Mouse (Mus musculus): ENCODE data around the gene Gsk3b.
"Not testable (repeated sequence)": the region's sequence is repeated elsewhere in the genome, so short reads cannot be mapped to it uniquely, and the experiment has no call there.

Gsk3b gene

GRCm38 (mm10) chr16:38100569-38100968 lies 11.8 kb downstream of the Gsk3b start:
- no peak for DNase-seq (ENCODE audit: low spot score)

GRCm38 (mm10) chr16:38105453-38105852 lies 16.7 kb downstream of the Gsk3b start:
- DNase-seq (ENCODE audit: low spot score), result no peak

GRCm38 (mm10) chr16:38106542-38106941 lies 17.7 kb downstream of the Gsk3b start:
- no peak for DNase-seq (ENCODE audit: low spot score)

- DNase-seq (ENCODE audit: low spot score), result no peak
Observed at GRCm38 (mm10) chr16:38110001-38110400, 21.2 kb downstream of the Gsk3b start.

- DNase-seq (ENCODE audit: low spot score), result no peak
Observed at GRCm38 (mm10) chr16:38110575-38110974, 21.8 kb downstream of the Gsk3b start.

- DNase-seq (ENCODE audit: low spot score), result no peak
Observed at GRCm38 (mm10) chr16:38114074-38114473, 25.3 kb downstream of the Gsk3b start.

- not testable (repeated sequence) for DNase-seq (ENCODE audit: low spot score)
Observed at GRCm38 (mm10) chr16:38117909-38118308, 29.1 kb downstream of the Gsk3b start.

- no peak for DNase-seq (ENCODE audit: low spot score)
Observed at GRCm38 (mm10) chr16:38118723-38119122, 29.9 kb downstream of the Gsk3b start.

- DNase-seq (ENCODE audit: low spot score), result no peak
Observed at GRCm38 (mm10) chr16:38119286-38119685, 30.5 kb downstream of the Gsk3b start.

GRCm38 (mm10) chr16:38129171-38129570 lies 40.4 kb downstream of the Gsk3b start:
- DNase-seq (ENCODE audit: low spot score), result no peak

GRCm38 (mm10) chr16:38131041-38131440 lies 42.2 kb downstream of the Gsk3b start:
- no peak for DNase-seq (ENCODE audit: low spot score)

- peak; percentile 18 for DNase-seq (ENCODE audit: low spot score)
Observed at GRCm38 (mm10) chr16:38131756-38132155, 43.0 kb downstream of the Gsk3b start.

- no peak for DNase-seq (ENCODE audit: low spot score)
Observed at GRCm38 (mm10) chr16:38132210-38132609, 43.4 kb downstream of the Gsk3b start.

GRCm38 (mm10) chr16:38137296-38137695 lies 48.5 kb downstream of the Gsk3b start:
- peak; percentile 50 for DNase-seq (ENCODE audit: low spot score)

GRCm38 (mm10) chr16:38144898-38145297 lies 56.1 kb downstream of the Gsk3b start:
- no peak for DNase-seq (ENCODE audit: low spot score)

- no peak for DNase-seq (ENCODE audit: low spot score)
Observed at GRCm38 (mm10) chr16:38150555-38150954, 61.8 kb downstream of the Gsk3b start.

GRCm38 (mm10) chr16:38157854-38158622 lies 69.2 kb downstream of the Gsk3b start:
- DNase-seq (ENCODE audit: low spot score), result no peak

GRCm38 (mm10) chr16:38162019-38162418 lies 73.2 kb downstream of the Gsk3b start:
- DNase-seq (ENCODE audit: low spot score), result no peak

- no peak for DNase-seq (ENCODE audit: low spot score)
Observed at GRCm38 (mm10) chr16:38164811-38165591, 76.2 kb downstream of the Gsk3b start.

- no peak for DNase-seq (ENCODE audit: low spot score)
Observed at GRCm38 (mm10) chr16:38168971-38169370, 80.2 kb downstream of the Gsk3b start.

GRCm38 (mm10) chr16:38179150-38179549 lies 90.3 kb downstream of the Gsk3b start:
- no peak for DNase-seq (ENCODE audit: low spot score)

- DNase-seq (ENCODE audit: low spot score), result no peak
Observed at GRCm38 (mm10) chr16:38181421-38181820, 92.6 kb downstream of the Gsk3b start.

- DNase-seq (ENCODE audit: low spot score), result no peak
Observed at GRCm38 (mm10) chr16:38184657-38185269, 96.0 kb downstream of the Gsk3b start.
